Comparison of ENCODE assay signal across 7 mouse cellular contexts in the genomic region with DNA sequence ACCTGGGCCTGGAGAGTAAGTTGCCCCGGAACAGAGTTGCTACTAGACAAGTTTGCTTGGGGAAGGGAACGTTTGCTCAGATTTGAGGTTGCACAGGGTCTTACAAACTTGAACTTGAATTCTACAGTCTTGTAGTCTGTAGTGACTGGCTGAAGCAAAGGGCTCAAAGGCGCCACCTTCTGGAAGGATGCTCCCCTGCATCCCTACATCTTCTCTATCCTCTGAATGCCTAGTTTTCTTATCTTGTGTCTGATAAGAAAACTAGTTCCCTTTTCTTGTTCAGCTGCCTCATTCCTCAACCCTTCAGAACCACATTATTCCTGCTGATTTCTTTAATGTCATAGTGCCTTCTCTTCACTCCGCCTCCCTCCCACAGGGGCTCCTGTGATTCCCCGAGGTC.
DNase-seq lines count a peak whose midpoint lies in the region; TF ChIP-seq lines count a peak whose summit lies in the region.
"Not testable (repeated sequence)": the region's sequence is repeated elsewhere in the genome, so short reads cannot be mapped to it uniquely, and the experiment has no call there.

No protein-coding gene starts in this region.

- DNase-seq in CD4-positive, CD25-positive, alpha-beta regulatory T cell, adult 2 months (ENCODE audit: low read depth, low spot score): peak; percentile 26
- peak; percentile 77 for DNase-seq in ZHBTc4 (ENCODE audit: low read depth, low spot score)
- DNase-seq in c-Kit-positive CD71-positive TER-119-positive erythroid progenitor cells, embryonic 14.5 days (ENCODE audit: low spot score): peak; percentile 10
- peak; percentile 38 for DNase-seq in induced T-regulatory cell, adult 2 months (ENCODE audit: low read depth)
- not testable (repeated sequence) for DNase-seq in left cerebral cortex, adult 2 months (ENCODE audit: extremely low spot score in 1 of 2, low spot score in 2 of 2)
- DNase-seq in lung, postnatal 36 days: peak; percentile 38

- H3K4me1 ChIP-seq in testis, adult 2 months (ENCODE audit: control insufficient read depth, insufficient read depth, low read length): peaks cover 12% of the 10 kb centered on the region

- not testable (repeated sequence) for H3K27me3 ChIP-seq in testis, adult 2 months (ENCODE audit: control insufficient read depth, insufficient read depth, low read length)

- intact Hi-C loops in left cerebral cortex, adult 2 months (cut with DNase I): not testable (repeated sequence)

- peak; percentile 40 for TF ChIP-seq CTCF in left cerebral cortex, adult 2 months (IDR thresholded peaks at IDR 0.05)
- peak; percentile 30; the same call in 1 of the 2 replicates for TF ChIP-seq CTCF in testis, adult 2 months (IDR thresholded peaks at IDR 0.05; ENCODE audit: control insufficient read depth, insufficient read depth, insufficient replicate concordance, low read depth, low read length)

- H3K4me3 ChIP-seq in left cerebral cortex, adult 2 months: not testable (repeated sequence)
- H3K4me3 ChIP-seq in testis, adult 2 months (ENCODE audit: control insufficient read depth, low read depth, low read length): peak overlapping the region; percentile 96

- not testable (repeated sequence) for TF ChIP-seq POLR2A in testis, adult 2 months (IDR thresholded peaks at IDR 0.05; ENCODE audit: control insufficient read depth, low read depth, low read length)

- not testable (repeated sequence) for H3K36me3 ChIP-seq in testis, adult 2 months (ENCODE audit: control insufficient read depth, insufficient read depth, low read length)

- H3K27ac ChIP-seq in left cerebral cortex, adult 2 months; testis, adult 2 months (ENCODE audit: control insufficient read depth, insufficient read depth, low read depth, low read length): not testable (repeated sequence)
